Mouse (Mus musculus) megakaryocyte, embryonic 14.5 days (primary cell): ENCODE results near the gene Apip. TPM values are rescaled to one million over a fixed set of nuclear protein-coding genes. Genes with fewer than 3 reads are reported as not detected.

Source experiments
- H3K27me3 ChIP-seq: replicated peaks from 2 replicates; pipeline ENCODE3; 2012; ENCODE audit warnings: inconsistent platforms
- H3K36me3 ChIP-seq: replicated peaks from 2 replicates; pipeline ENCODE3; 2012; ENCODE audit warnings: low read length, inconsistent platforms, mixed read lengths
- H3K4me1 ChIP-seq: 2 replicates; pipeline ENCODE4 v1.6.1; 2012; ENCODE audit warnings: inconsistent platforms
- H3K4me3 ChIP-seq: replicated peaks from 2 replicates; pipeline ENCODE3; 2012; ENCODE audit warnings: moderate library complexity, mild to moderate bottlenecking, inconsistent platforms
- H3K9me3 ChIP-seq: 2 replicates; pipeline ENCODE4 v1.6.1; 2012; ENCODE audit warnings: inconsistent platforms
- FLI1 ChIP-seq: IDR thresholded peaks from 2 replicates; pipeline ENCODE4 v1.6.1; 2012; ENCODE audit warnings: low read length, inconsistent platforms, mixed read lengths
- GATA1 ChIP-seq: IDR thresholded peaks from 3 replicates; pipeline ENCODE4 v1.6.1; 2012; ENCODE audit warnings: mixed read lengths, low read length, inconsistent platforms, borderline replicate concordance
- polyA plus RNA-seq: library from polyadenylated mRNA; stranded (reverse); fragments of >175 nt; gene quantifications from 2 replicates; pipeline ENCODE4 v1.2.3, GENCODE M21; 2012; ENCODE audit warnings: low replicate concordance; ENCODE audit not compliant: insufficient read depth

Gene Apip
- polyA plus RNA-seq, result 3.0 and 27.1 TPM in 2 replicates

DNA sequence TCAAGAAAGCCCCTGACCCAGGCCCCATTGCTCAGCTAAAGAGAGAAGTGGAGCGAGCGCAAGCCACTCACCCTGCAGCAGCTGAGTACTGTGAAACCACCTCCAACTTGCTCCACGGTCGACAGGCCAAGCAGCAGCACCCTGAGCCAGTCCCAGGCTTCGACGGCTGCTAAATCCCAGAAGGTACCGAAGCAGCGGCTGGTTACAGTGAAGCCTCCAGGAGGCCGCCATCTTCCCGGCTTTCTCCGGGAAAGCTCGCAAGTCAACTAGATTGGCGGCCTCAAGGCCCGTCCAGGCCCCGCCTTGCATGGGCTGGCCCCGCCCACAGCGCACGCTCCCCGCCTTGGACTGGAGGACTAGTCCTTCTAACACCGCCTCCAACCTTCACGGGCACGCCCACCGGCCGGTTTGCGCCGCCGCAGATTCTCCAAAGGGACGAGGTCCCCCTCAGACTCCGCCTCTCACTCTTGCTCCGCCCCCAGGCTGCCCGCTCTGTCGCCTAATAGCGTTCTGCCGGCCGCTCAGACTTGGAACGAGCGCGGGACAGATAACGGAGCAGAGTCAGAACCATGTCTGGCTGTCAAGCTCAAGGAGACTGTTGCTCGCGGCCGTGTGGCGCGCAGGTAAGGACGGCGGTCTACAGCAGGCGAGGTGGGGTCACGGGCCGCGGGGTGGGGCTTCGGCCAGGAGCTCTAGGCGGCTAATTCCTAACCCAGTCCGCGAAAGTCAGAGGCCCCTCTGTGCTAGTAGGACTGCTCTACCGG lies at the start of gene Apip, which contains the start of gene Pdhx:
TSS of gene Apip (plus strand) at position 457 of the 764 bp plus-strand sequence.
TSS of gene Pdhx (minus strand) at position 295 of the 764 bp plus-strand sequence.
- TF ChIP-seq FLI1 (no peak), GATA1 (0 out of 3 replicates have a peak, but pooled peaks have one; percentile 35)
- Histone ChIP-seq H3K9me3 (0 out of 2 replicates have a peak, but pooled peaks cover 3% of the 10 kb centered on the region), H3K4me3 (peak within 1 kb of the TSS; percentile 100), H3K27me3 (no peaks in the 10 kb centered on the region), H3K36me3 (peaks cover 19% of the 10 kb centered on the region), H3K4me1 (peaks cover 54% of the 10 kb centered on the region)

DNA sequence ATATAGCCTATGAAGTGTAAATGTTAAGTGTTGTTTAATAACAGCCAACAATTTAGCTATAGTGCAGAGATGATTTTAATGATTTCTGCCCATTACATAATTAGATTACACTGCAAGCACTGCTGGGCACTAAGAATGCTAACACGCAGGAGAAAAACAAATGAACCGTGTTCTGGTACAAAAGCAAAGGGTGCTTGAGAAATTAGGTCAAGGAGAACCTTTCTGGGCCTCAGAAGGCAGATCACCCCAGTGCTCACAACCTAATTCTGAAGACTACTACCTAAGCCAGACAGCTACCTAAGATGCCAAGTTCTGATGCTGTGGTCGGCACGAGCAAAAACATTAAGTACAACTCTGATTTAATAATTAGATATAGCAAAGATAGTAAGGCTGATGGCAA lies 35.6 kb upstream of the Apip start:
- Histone ChIP-seq H3K4me1 (peaks cover 8% of the 10 kb centered on the region), H3K27me3 (no peaks in the 10 kb centered on the region), H3K36me3 (peaks cover 69% of the 10 kb centered on the region), H3K9me3 (no peaks in the 10 kb centered on the region), H3K4me3 (no peak overlapping the region)
- TF ChIP-seq FLI1 (no peak), GATA1 (no peak)

DNA sequence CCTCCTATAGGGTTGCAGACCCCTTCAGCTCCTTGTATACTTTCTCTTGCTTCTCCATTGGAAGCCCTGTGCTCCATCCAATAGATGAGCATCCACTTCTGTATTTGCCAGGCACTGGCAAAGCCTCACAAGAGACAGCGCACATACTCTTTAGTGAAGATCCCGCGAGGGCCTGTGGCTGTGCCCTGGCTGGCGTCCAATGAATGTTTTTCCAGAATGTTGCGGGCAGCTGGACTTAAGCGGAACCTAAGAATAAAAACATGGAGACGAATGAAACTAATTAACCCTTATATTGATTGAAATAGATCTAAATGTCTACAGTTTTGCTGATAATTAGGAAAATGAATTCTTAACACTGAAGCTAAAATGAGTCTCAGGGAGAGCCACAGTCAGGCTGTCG lies 32.6 kb upstream of the Apip start:
- Histone ChIP-seq H3K4me3 (no peak overlapping the region), H3K4me1 (peaks cover 28% of the 10 kb centered on the region), H3K27me3 (no peaks in the 10 kb centered on the region), H3K9me3 (no peaks in the 10 kb centered on the region), H3K36me3 (peaks cover 54% of the 10 kb centered on the region)
- no peak for TF ChIP-seq GATA1
- no peak for TF ChIP-seq FLI1

DNA sequence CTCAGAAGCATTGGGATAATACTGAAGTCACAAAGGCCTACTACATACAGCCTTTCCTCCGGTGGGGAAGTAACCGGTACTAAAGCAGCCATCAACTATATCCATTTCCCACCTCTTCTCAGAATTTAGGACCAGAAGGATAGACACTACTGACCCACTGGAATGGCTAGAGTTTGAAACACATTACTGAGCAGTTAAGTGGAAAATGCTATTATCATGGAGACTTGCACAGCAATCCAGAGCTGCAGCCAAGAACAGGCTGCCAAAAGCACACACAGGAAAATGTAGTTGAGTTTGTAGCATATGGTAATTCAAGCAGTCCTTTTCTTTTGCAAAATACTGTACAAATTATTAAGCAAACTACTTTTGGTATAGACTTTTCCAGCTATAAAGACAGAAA lies 28.2 kb upstream of the Apip start:
- Histone ChIP-seq H3K36me3 (peaks cover 28% of the 10 kb centered on the region), H3K27me3 (no peaks in the 10 kb centered on the region), H3K4me3 (no peak overlapping the region), H3K4me1 (peaks cover 35% of the 10 kb centered on the region), H3K9me3 (no peaks in the 10 kb centered on the region)
- no peak for TF ChIP-seq GATA1
- no peak for TF ChIP-seq FLI1

DNA sequence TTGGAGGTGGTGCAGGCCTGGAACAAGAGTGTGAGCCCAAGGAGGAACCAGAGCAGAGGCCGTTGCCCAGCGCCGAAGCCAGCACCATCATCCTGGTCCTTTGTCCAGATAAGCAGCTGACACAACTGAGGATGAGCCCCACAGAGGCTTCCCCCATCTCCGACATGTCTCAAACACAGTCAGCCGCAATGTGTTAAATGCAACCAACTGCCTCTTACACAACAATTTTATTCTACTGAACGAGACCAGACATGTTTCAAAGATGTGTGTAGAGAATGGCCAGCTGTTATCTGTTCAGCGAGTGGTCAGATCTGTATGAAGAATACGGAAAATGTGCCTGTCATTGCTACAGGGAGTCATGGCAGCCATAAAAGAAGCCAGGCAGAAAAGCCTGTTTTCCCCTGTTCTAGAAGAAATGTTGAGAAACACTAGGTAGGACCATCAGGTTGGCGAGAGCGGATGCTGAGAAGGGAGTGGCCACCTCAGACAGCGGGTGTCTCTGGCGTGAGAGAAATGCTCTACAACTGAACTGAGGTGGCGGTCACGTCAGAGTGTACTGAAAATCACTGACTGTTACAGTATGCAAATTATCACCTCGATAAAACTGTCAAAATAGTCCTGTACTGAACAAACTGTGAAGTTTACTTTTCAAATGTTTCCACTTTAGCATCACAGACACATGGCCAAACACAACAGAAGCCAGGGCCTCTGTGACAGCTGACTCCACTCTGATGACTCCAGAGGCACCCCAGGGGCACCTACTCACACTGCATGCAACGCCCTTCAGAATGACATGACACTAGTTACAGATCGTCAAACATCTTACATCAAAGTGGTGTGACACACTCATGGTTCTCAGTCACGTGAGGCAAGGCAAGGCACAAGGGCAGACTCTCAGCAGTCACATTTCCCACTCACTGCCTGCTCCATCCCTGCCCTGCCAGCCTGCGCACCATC lies 21.3 kb upstream of the Apip start:
- no peak for TF ChIP-seq GATA1
- no peak for TF ChIP-seq FLI1
- Histone ChIP-seq H3K4me1 (peaks cover 28% of the 10 kb centered on the region), H3K27me3 (no peaks in the 10 kb centered on the region), H3K36me3 (peaks cover 40% of the 10 kb centered on the region), H3K4me3 (peak overlapping the region; percentile 62), H3K9me3 (no peaks in the 10 kb centered on the region)

DNA sequence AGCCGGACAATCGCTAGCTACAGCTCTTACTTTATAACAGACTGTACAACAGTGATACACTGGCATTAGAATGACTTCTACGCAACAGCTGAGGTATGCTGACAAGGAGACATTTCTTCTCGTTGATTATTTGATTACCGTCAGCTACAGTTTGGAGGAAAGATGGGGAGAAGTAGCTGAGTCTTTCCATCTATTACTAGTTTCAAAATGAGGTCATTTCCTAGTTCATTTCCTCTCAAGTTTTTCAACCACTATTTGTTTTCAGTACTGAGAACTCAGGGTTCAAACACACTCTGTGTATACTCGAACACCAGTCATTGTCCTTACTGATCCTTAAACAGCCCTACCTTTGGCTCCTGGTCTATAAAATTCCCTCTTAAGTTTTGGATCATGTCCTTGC lies 17.7 kb upstream of the Apip start:
- no peak for TF ChIP-seq FLI1
- Histone ChIP-seq H3K36me3 (peaks cover 46% of the 10 kb centered on the region), H3K4me1 (peaks cover 24% of the 10 kb centered on the region)

DNA sequence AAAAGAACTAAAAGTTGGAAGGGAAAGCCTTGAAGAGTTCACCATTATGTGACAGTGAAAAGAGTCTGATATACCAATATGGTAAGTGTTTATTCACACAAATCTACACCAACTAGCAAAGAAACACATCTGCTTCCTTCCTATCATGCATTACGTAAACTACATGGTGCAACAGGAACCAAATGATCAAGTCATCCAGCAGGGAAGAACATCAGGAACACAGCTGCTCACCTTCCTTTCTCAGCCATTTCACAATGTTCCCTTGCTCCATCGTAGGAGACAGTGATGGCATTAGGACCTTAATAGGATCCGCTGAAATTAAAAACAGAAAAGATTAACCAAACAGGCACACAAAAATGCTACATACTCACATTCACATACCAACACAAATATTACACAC lies 15.2 kb upstream of the Apip start:
- H3K4me1 ChIP-seq, result peaks cover 18% of the 10 kb centered on the region; the same call in 1 of the 2 replicates
- no peak for TF ChIP-seq GATA1
- no peak for TF ChIP-seq FLI1
- no peaks in the 10 kb centered on the region for H3K9me3 ChIP-seq
- H3K36me3 ChIP-seq, result peaks cover 36% of the 10 kb centered on the region
- H3K27me3 ChIP-seq, result no peaks in the 10 kb centered on the region
- H3K4me3 ChIP-seq, result no peak overlapping the region

More for the DNA sequence above, 17.7 kb upstream of the Apip start:
- Histone ChIP-seq H3K9me3 (no peaks in the 10 kb centered on the region), H3K27me3 (no peaks in the 10 kb centered on the region), H3K4me3 (no peak overlapping the region)

DNA sequence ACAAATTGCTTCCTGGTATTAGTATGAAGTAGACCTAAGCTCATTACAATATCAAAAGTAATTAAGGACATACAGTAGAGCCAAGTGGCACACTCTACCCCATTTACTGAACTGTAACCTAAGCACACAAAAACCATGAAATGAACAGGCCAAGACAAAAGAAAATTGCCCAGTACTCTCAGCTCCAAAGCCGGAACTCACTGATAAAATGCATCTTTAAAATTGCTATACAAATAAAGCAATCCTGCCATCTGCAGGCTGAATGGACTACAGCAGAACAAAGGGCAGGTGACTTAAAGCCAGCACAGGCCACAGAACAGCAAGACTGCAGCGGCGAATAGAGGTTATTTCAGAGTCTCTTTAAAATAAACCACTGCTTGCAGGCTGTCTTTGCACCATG lies 10.6 kb upstream of the Apip start:
- peaks cover 5% of the 10 kb centered on the region for H3K36me3 ChIP-seq
- no peaks in the 10 kb centered on the region for H3K9me3 ChIP-seq
- no peak overlapping the region for H3K4me3 ChIP-seq
- H3K27me3 ChIP-seq, result no peaks in the 10 kb centered on the region
- no peak for TF ChIP-seq GATA1
- no peak for TF ChIP-seq FLI1
- peaks cover 27% of the 10 kb centered on the region; the same call in 1 of the 2 replicates for H3K4me1 ChIP-seq

DNA sequence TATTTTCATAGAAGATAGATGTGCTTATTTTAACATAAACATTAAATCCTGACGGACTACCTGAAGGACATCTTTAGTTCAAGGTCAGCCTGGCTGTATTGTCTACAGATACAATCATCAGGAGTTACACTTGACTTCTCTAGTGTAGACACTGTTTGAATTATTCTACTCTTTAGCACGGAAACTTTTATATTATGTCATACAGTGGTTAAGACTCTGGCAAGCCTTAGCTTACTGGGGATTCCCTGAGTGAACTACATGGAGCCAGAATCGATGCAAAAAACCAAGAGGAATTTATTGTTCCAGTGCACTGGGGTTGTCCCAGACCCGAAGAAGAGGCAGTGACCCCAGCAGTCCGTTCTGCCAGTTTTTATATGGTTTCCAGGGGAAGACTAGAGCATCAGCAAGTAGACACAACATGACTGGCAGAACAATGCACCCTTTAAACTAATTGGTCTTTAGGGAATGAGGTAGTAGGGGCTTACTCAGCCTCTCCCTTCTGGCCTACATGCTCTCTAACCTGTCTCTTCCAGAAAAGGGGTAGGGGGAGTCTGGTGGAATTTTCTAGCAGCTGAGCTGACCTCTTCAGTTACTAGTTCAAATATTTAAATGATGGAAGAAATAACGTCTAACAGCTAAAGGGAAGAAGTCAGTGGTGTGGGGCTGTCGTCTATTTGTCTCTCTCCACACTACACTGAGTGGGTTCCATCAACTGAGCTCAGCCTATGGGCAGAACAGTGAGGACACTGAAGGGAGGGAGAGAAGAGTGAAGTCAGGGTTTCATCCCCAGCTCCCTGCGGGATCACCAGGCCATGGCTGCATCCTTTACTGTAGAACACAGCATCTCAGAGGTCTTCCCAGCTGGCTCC lies 6.6 kb upstream of the Apip start:
- no peaks in the 10 kb centered on the region for H3K9me3 ChIP-seq
- TF ChIP-seq FLI1, result no peak
- no peak for TF ChIP-seq GATA1
- peaks cover 54% of the 10 kb centered on the region for H3K4me1 ChIP-seq
- H3K27me3 ChIP-seq, result no peaks in the 10 kb centered on the region
- no peak overlapping the region for H3K4me3 ChIP-seq
- H3K36me3 ChIP-seq, result no peaks in the 10 kb centered on the region
